Mouse (Mus musculus): Measurements from ENCODE around the gene Olfr328. TPM values are rescaled to one million over a fixed set of nuclear protein-coding genes. Genes with fewer than 3 reads are reported as not detected.
"Not testable (repeated sequence)": the region's sequence is repeated elsewhere in the genome, so short reads cannot be mapped to it uniquely, and the experiment has no call there.

Olfr328 gene
- total RNA-seq (2021) = under 1 TPM in 1 of 2 experiments, not detected in 1; 0.09 TPM

DNA sequence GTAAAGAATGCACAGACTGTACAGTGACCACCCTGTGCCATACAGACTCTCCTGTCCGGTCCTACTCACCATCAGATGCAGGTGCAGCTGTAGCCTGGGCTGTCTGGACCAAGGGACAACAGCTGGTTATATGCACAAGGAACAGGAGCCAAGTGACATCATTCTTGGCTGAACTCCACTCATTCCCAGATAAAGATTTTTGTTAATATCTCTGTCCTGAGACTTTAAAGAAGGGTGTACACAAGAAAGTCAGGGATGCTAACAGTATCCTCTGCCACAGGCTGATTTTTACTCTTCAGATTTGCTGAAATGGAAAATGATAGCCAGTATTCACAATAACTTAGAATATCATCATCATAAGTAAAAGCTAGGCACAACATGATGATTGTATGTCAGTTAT, at the start of gene Olfr328:
Gene Olfr328 (minus strand): TSS at position 101 of the 400 bp plus-strand sequence.
- DNase-seq = no peak

DNA sequence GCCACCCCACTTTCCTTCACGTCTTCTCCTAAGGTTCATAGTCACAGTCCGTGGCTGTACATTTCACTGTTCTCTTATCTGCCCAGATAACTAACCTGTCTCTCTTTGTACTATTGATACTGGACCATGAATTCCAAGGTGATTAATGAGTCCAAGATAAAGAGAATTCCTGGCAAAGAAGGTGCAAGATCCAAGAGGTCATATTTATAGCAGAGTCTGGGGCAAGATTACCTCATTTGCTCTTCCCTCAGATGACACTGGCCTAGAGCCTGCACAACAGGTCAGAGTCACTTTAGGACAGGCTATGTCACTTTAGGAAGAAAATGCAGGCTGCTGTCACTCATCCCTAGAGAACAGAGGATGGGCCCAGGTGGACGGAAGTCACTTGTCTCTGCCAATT, 49.8 kb upstream of the Olfr328 start:
- DNase-seq = no peak

- no peak for DNase-seq
Measured at GRCm38 (mm10) chr11:58604688-58605087, 49.3 kb upstream of the Olfr328 start.

DNA sequence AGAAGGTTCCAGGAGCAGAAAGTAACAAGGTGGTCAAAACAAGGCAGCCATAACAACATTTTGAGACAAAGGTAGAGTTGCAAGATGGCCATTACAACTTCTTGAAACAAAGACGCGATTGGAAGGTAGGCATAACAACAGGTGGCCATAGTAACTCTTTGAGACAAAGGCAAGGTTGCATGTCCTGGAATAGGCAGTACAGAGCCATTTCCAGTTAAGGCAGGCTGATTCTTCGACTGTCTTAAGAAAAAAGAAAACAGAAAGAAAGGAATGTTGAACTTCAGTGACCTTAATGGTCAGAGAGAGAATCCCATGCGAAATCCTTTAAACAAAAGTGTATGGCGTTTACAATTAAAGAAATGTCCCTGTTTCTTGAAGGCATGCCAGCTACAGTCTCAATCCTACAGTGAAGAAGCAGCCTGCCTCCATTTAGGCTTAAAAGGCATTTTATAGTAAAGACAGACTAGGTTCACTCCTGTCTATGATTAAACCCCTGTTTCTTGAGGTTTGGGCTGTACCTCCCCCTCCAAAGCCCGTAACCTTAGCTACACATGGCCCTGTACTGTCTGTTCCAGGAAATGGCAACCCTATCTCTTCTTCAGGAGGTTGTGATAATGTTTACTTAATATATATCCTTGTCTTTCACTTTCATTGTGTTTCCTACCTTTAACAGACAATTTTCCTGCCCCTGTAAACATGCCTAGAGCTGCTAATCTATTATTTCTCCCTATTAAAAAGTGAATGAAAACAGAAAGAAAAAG, 47.5 kb upstream of the Olfr328 start:
- DNase-seq = no peak

DNA sequence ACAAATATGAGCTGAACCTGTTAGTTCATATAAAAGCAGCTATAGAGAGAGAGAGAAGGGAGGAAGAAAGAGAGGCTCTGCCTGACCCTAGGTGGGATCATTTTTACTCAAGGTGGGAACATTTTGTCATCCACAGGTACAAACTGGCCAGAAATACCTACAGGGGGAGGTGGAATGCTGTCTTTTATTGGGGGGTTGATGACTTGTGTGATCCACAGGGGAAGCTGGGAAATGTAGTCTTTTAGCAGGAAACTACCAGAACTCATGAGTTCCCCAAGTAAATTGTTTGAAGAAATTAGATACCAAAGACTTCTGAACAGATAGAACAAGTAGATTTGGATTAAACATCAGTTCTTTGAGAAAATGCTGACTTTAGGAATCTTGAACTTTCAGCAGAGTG, 46.6 kb upstream of the Olfr328 start:
- no peak for DNase-seq

GRCm38 (mm10) chr11:58597837-58598236, 42.4 kb upstream of the Olfr328 start:
- DNase-seq = no peak

- no peak for DNase-seq
Measured at GRCm38 (mm10) chr11:58594814-58595213, 39.4 kb upstream of the Olfr328 start, which contains the start of gene Olfr324. TSS of gene Olfr324 (plus strand) at chr11:58595114.

- no peak for DNase-seq
Measured at GRCm38 (mm10) chr11:58588620-58589250, 33.3 kb upstream of the Olfr328 start.

- peak; percentile 71 for DNase-seq
Measured at GRCm38 (mm10) chr11:58587898-58588348, 32.5 kb upstream of the Olfr328 start.

DNA sequence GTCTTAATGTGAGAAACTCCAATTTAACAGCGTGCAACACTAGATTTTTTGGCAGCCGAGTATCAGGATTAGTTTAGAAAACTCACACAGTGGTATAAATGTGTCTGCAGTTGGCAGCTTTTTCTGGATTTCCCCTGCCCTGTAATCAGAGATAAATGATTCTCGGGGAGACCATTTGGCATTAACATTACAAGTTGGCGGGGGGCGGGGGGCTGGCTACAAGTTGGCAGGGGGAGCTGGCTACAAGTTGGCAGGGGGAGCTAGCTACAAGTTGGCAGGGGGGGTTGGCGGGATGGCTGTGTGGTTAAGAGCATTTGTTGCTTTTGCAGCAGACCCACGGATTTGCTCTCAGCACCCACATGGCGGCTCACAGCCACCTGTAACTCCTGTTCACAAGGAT, 23.2 kb upstream of the Olfr328 start:
- no peak for DNase-seq

DNA sequence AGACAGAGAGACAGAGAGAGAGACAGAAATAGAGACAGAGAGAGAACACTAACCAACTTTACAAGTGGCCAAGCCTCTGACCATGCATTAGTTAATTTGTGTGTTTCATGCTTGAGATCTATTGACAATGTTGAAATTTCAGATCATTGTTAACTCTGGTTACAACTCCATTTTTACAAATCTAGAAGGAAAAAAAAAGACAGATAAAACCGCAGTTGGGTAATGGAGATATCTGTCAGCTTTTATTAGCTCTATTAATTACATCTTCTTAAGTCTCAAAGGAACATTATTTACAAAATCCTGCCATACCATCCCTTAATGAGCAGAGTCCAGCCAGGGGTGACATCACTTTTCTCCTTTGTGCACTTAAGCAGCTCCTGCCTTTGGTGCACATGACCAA, 22.0 kb upstream of the Olfr328 start, which contains the start of gene Olfr325:
Gene Olfr325 (plus strand): TSS at position 301 of the 400 bp plus-strand sequence.
- no peak for DNase-seq

GRCm38 (mm10) chr11:58570405-58570804, 15.0 kb upstream of the Olfr328 start, which contains the start of gene Olfr224:
TSS of gene Olfr224 (minus strand) at chr11:58570553.
- peak; percentile 55 for DNase-seq

DNA sequence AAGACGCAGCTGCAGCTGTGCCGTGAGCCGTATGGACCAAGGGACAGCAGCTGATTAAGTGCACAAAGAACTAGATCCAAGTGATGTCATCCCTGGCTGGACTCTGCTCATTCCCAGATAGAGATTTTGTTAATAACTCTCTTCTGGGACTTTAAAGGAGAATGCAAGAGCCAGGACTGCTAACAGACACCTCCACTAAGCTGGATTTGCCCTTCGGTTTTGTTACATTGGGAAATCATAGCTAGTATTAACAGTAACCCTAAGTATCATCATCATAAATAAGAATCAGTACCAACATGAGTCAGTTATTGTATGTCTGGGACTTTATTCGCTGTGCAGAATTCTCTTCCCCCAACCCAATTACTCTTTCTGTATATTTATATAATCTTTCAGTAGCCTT, 9.1 kb downstream of the Olfr328 start, which contains the start of gene Olfr329-ps:
Gene Olfr329-ps (minus strand): TSS at position 101 of the 400 bp plus-strand sequence.
- no peak for DNase-seq

DNA sequence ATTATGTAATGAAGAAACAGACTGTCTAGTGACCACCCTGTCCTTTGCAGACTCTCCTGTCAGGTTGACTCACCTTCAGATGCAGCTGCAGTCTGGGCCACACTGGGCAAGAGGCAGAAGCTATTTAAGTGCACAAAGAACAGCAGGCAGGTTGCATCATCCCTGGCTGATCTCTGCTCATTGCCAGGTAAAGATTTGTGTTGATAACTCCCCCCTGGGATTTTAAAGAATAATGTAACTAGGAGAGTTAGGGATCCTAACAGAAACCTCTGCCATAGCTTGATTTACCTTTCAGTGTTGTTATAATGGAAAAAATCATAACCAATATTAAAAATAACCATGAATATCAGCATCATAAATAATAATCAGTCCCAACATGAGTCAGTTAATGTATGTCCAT, 20.7 kb downstream of the Olfr328 start, which contains the start of gene Olfr330:
Gene Olfr330 (minus strand): TSS at position 101 of the 400 bp plus-strand sequence.
- not testable (repeated sequence) for DNase-seq

- DNase-seq = peak; percentile 24
Measured at GRCm38 (mm10) chr11:58519756-58520155, 35.7 kb downstream of the Olfr328 start.

GRCm38 (mm10) chr11:58518916-58519315, 36.5 kb downstream of the Olfr328 start:
- peak; percentile 70 for DNase-seq

GRCm38 (mm10) chr11:58509058-58509457, 46.4 kb downstream of the Olfr328 start:
- not testable (repeated sequence) for DNase-seq

DNA sequence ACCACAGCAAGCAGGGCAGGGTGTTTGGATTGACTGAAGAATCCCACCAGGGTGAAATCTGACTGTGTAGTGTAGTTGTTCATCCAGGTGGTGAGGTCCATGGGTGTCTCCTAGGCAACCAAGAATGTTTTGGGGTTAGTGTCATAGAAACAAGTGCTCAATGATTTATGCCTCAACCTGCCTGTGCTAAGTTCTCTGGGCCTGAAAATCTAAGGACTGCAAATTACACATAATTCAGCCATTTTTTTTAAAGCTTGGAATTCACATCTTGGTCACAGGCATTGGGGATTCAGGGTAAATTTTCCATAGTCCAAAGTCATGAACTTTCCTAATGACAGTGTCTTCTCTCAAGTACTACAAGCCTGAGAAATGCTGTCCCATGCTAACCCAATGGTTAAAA, 53.0 kb downstream of the Olfr328 start, which contains the start of gene Olfr331:
Gene Olfr331 (minus strand): TSS at position 101 of the 400 bp plus-strand sequence.
- DNase-seq = not testable (repeated sequence)

Other genes starting within 250 kb of the Olfr328 start
- 1 to 10 TPM; 4.2 to 6.6 TPM for gene Zfp692, start 248.6 kb downstream of the Olfr328 start, total RNA-seq (2021)
- 10 to 100 TPM; 37.5 to 44.2 TPM for gene Zfp672, start 225.3 kb downstream of the Olfr328 start, total RNA-seq (2021)
- 10 to 100 TPM; 38.5 to 51.5 TPM for gene Sh3bp5l, start 224.9 kb downstream of the Olfr328 start, total RNA-seq (2021)
- gene Lypd8, start 176.6 kb downstream of the Olfr328 start, total RNA-seq (2021) = not detected
- gene 1810065E05Rik, start 134.5 kb downstream of the Olfr328 start, total RNA-seq (2021) = not detected
- not detected for gene Gm12253, start 123.1 kb downstream of the Olfr328 start, total RNA-seq (2021)
- gene Lypd9, start 102.7 kb downstream of the Olfr328 start, total RNA-seq (2021) = not detected
- gene Olfr30, start 93.4 kb downstream of the Olfr328 start, total RNA-seq (2021) = not detected
- not detected for gene Olfr332, start 63.1 kb downstream of the Olfr328 start, total RNA-seq (2021)
- gene Olfr331, start 53.1 kb downstream of the Olfr328 start, total RNA-seq (2021) = not detected
- not detected for gene Olfr330, start 20.8 kb downstream of the Olfr328 start, total RNA-seq (2021)
- gene Olfr329-ps, start 9.2 kb downstream of the Olfr328 start, total RNA-seq (2021) = not detected
- gene Olfr224, start 14.9 kb upstream of the Olfr328 start, total RNA-seq (2021) = not detected
- gene Olfr325, start 22.1 kb upstream of the Olfr328 start, total RNA-seq (2021) = not detected
- not detected for gene Olfr324, start 39.5 kb upstream of the Olfr328 start, total RNA-seq (2021)
- not detected for gene 2210407C18Rik, start 60.4 kb upstream of the Olfr328 start, total RNA-seq (2021)
- gene Olfr323, start 74.9 kb upstream of the Olfr328 start, total RNA-seq (2021) = not detected
- gene Trim58, start 84.8 kb upstream of the Olfr328 start, total RNA-seq (2021) = under 1 TPM in 1 of 2 experiments, not detected in 1; 0.23 TPM
- gene Olfr322, start 103.1 kb upstream of the Olfr328 start, total RNA-seq (2021) = not detected
- gene Olfr320, start 125.5 kb upstream of the Olfr328 start, total RNA-seq (2021) = not detected
- gene Olfr319, start 143.5 kb upstream of the Olfr328 start, total RNA-seq (2021) = not detected
- gene Olfr318, start 168.4 kb upstream of the Olfr328 start, total RNA-seq (2021) = not detected
- not detected for gene Olfr317, start 183.6 kb upstream of the Olfr328 start, total RNA-seq (2021)
- not detected for gene Olfr316, start 197.1 kb upstream of the Olfr328 start, total RNA-seq (2021)
- not detected for gene Olfr315, start 217.6 kb upstream of the Olfr328 start, total RNA-seq (2021)
- not detected for gene Olfr314, start 227.3 kb upstream of the Olfr328 start, total RNA-seq (2021)
- gene Fam183b, start 246.3 kb upstream of the Olfr328 start, total RNA-seq (2021) = not detected

All from heart, postnatal 4 days (tissue).